Mouse (Mus musculus) cerebellum, adult 2 months (tissue): ENCODE measurements around the gene Nid2. TPM values are rescaled to one million over a fixed set of nuclear protein-coding genes. Genes with fewer than 3 reads are reported as not detected.

Source experiments
- DNase-seq, 2 experiments: peaks; one replicate each; pipeline ENCODE4 v3.0.0; 2021
- H3K27ac ChIP-seq: fragments of 200-500 bp; 2 replicates; pipeline ENCODE4 v1.5.1; 2012; ENCODE audit warnings: low read length, control low read depth, inconsistent platforms; ENCODE audit not compliant: insufficient read depth
- H3K27me3 ChIP-seq: fragments of 200-500 bp; 2 replicates; pipeline ENCODE4 v1.6.1; 2012; ENCODE audit warnings: inconsistent platforms, mild to moderate bottlenecking, low read length, moderate library complexity; ENCODE audit not compliant: control insufficient read depth, insufficient read depth
- H3K4me1 ChIP-seq: fragments of 200-500 bp; 2 replicates; pipeline ENCODE4 v1.6.1; 2011; ENCODE audit warnings: low read length; ENCODE audit not compliant: control insufficient read depth, insufficient read depth
- H3K4me3 ChIP-seq: fragments of 200-500 bp; replicated peaks from 2 replicates; pipeline ENCODE3; 2011; ENCODE audit warnings: mild to moderate bottlenecking, low read depth, low read length, control low read depth; ENCODE audit not compliant: insufficient read depth
- CTCF ChIP-seq: fragments of 200-500 bp; IDR thresholded peaks from 2 replicates; pipeline ENCODE4 v1.5.1; 2011; ENCODE audit warnings: low read depth, mild to moderate bottlenecking, control low read depth, low read length, moderate library complexity, borderline replicate concordance; ENCODE audit not compliant: insufficient read depth
- POLR2A ChIP-seq: fragments of 200-500 bp; IDR thresholded peaks from 2 replicates; pipeline ENCODE4 v1.6.1; 2011; ENCODE audit warnings: low read length, control low read depth, borderline replicate concordance; ENCODE audit not compliant: insufficient read depth
- WGBS: fragments of 180-500 bp; shearing (Covaris S2); methylation state at CpG from one replicate; pipeline ENCODE4 v1.1.7; 2018; 5-methylcytosine and 5-hydroxymethylcytosine counted together
- polyA plus RNA-seq: library from polyadenylated mRNA; depleted of rRNA; stranded (reverse); fragments of >200 nt; gene quantifications from 2 replicates; pipeline ENCODE4 v1.2.3, GENCODE M21; 2012

The Nid2 gene
- polyA plus RNA-seq, 1 experiment: 1.5 TPM

DNA sequence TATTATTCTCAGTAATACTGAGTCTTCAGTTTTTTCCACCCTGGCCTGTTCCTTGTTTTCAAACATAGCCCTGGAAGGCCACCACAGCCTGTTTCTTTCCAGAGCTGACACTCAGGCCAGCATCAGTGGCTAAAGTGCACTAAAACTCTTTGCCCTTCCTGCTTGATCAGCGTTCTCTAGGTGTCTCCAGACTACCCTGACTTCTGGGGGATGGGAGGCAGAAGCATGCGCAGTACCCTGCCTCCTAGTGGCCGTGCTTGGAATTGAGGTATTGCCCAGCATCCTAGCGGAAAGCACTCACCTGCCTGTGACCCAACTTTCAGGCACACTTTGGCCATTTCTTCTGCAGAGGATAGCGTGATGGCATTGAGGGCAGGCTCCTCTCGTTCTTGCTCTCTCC lies 25.8 kb downstream of the Nid2 start:
- TF ChIP-seq POLR2A: no peak
- TF ChIP-seq CTCF: no peak
- WGBS: 63% methylated on average over 6 of the region's 6 CpGs
- H3K4me1 ChIP-seq: no peaks in the 10 kb centered on the region
- H3K27me3 ChIP-seq: no peaks in the 10 kb centered on the region
- no peak overlapping the region for H3K4me3 ChIP-seq
- DNase-seq: no peak
- no peak overlapping the region for H3K27ac ChIP-seq

DNA sequence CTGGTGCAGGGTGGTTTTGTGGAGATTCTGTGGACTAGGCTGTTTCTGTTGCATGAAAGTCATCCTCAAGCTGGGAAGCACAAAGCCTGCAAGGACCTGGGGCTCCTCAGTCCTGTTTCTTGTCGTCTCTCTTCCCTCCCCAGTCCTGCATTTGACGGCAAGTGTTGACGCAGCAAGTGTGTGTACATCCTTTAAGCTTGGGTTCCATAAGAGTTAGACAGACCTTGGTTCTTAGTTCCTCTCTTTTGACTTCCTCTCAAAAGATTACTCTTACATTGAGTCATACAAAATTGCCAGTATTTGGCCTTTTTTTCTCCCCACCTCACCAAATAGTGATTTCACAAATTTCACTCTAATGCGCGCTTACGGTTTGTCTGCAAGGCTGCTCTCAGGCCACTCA lies 26.3 kb downstream of the Nid2 start:
- Histone ChIP-seq H3K4me3 (no peak overlapping the region), H3K27ac (no peak overlapping the region), H3K4me1 (no peaks in the 10 kb centered on the region), H3K27me3 (no peaks in the 10 kb centered on the region)
- no peak for DNase-seq
- no peak for TF ChIP-seq POLR2A
- no peak for TF ChIP-seq CTCF
- WGBS: 95% methylated on average over 6 of the region's 6 CpGs

DNA sequence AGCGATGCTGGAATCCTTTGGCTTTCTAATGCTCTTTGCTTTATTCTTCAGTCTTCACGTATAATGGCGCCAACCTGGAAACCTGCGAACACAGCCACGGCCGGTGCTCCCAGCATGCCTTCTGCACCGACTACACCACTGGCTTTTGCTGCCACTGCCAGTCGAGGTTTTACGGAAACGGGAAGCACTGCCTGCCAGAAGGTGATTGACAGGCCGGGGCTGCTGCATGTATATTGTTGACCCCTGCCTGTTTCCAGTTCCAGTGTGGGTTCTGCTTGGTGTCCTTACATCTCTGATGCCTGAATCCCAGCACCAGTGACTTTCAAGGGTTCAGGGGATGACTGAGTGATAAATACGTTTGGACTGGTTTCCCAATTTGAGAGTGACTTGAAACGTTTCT lies 26.9 kb downstream of the Nid2 start:
- no peak overlapping the region for H3K27ac ChIP-seq
- H3K4me3 ChIP-seq: no peak overlapping the region
- no peaks in the 10 kb centered on the region for H3K27me3 ChIP-seq
- no peak for TF ChIP-seq POLR2A
- no peak for TF ChIP-seq CTCF
- H3K4me1 ChIP-seq: no peaks in the 10 kb centered on the region
- WGBS: 77% methylated on average over 13 of the region's 13 CpGs
- DNase-seq: no peak

DNA sequence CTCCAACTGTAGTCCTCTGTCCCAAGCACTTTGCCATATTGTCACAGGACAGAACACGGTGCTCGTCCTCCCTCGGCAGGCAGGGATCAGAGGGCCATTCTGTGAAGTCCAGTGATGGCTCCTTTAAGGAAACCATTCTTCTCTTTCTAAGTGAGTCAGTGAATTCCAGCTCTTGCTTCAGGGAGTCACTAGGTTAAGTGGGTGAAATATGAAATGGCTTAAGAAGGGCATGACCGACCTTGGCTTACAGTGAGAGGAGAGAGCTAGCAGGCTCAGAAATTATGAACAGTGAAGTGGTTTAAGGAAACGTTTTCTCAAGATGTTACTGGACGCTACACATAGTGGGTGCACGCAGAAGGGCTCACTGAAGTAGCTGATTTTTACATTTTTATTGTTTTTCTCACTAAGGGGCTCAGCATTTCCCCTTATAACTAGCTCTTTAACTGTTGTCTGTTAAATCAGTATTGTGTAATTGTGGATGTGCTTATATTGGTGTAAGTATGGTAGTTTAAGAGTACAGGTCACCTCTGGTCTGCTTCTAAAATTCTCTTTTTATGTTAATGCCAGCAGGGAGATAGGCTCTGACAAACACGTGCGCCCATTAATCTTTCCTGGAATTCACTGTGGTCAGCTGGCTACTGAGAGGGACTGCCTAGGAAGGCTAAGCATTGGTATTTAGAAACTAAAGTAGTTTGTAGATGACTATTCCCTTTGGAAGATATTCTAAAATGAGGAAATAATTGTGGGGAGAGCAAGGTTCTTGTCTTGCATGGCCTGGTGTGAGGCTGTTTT lies 34.9 kb downstream of the Nid2 start:
- 82% methylated on average over 9 of the region's 9 CpGs for WGBS
- TF ChIP-seq POLR2A: no peak
- TF ChIP-seq CTCF: no peak
- no peaks in the 10 kb centered on the region for H3K27me3 ChIP-seq
- H3K4me1 ChIP-seq: no peaks in the 10 kb centered on the region
- no peak overlapping the region for H3K27ac ChIP-seq
- no peak overlapping the region for H3K4me3 ChIP-seq
- DNase-seq: no peak

DNA sequence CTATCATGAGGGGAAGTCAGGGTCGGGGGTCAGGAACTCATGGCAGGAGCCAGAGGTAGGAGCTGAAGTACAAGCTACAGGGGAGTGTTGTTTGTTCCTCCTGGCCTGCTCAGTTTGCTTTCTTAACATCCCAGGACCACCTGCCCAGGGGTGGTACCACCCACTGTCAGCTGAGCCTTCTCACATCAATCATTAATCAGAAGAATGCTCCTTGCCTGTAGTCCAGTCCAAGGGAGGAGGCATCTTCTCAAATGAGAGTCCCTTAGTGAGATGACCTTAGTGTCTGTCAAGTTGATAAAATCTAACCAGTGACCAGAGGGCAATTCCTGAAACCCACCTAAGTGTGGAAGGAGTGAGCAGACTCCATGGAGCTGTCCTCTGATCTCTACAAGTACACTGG lies 37.4 kb downstream of the Nid2 start:
- H3K4me3 ChIP-seq: no peak overlapping the region
- no peak for TF ChIP-seq CTCF
- TF ChIP-seq POLR2A: no peak
- 87% methylated on average over 1 of the region's 1 CpGs for WGBS
- DNase-seq: no peak
- no peak overlapping the region for H3K27ac ChIP-seq
- H3K27me3 ChIP-seq: no peaks in the 10 kb centered on the region
- no peaks in the 10 kb centered on the region for H3K4me1 ChIP-seq

DNA sequence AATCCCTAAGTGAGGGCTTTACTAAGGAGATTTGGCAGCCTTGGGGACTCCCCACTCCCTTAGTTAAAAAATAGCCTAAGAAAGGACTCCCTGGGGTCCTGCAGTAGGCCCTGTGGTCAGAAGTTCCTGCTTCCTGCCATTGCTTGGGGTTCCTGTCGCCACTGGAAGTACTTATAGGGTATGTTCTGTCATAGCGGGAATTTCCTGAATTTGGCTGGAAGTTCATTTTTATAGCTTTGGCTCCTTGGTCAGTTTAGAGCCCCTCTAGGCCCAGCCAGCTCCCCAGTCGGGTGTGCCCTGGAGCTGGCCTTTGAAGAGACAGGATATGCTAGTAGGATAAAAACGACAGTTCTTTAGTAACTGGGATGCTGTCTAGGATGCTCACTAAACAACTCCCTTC lies 43.8 kb downstream of the Nid2 start:
- Histone ChIP-seq H3K4me3 (no peak overlapping the region), H3K27me3 (no peaks in the 10 kb centered on the region), H3K27ac (no peak overlapping the region), H3K4me1 (no peaks in the 10 kb centered on the region)
- no peak for DNase-seq
- 66% methylated on average over 4 of the region's 4 CpGs for WGBS
- no peak for TF ChIP-seq CTCF
- no peak for TF ChIP-seq POLR2A

DNA sequence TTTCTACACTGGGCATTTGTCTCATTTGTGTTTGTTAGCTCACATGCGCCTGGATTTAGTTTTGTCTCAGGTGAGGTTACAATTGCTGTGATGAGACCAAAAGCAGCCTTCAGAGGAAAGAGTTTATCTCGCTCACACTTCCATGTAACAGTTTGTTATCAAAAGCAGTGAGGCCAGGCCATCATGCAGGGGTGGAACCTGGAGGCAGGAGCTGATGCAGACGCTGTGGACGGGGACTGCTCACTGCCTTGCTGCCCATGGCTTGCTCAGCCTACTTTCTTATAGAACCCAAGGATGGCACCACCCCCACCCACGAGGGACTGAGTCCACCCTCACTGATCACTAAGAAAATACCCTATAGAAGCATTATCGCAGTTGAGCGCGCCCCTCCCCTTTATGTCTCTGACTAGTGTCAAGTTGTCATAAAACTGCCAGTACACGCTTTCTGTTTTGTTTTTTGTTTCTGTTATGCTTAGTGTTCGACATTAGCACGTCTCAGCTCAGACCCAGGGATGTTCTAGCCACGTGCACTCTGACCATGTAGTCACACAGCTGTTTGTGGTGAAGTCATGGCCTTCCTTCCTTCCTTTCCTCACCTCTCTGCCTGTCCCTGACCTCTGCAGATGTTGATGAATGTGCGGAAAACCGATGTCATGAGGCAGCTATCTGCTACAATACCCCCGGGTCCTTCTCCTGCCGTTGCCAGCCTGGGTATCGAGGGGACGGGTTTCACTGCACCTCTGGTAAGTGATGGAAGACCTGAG lies 45.7 kb downstream of the Nid2 start:
- no peak for DNase-seq
- Histone ChIP-seq H3K4me1 (no peaks in the 10 kb centered on the region), H3K27me3 (no peaks in the 10 kb centered on the region), H3K27ac (no peak overlapping the region), H3K4me3 (no peak overlapping the region)
- 91% methylated on average over 18 of the region's 18 CpGs for WGBS
- no peak for TF ChIP-seq CTCF
- no peak for TF ChIP-seq POLR2A

DNA sequence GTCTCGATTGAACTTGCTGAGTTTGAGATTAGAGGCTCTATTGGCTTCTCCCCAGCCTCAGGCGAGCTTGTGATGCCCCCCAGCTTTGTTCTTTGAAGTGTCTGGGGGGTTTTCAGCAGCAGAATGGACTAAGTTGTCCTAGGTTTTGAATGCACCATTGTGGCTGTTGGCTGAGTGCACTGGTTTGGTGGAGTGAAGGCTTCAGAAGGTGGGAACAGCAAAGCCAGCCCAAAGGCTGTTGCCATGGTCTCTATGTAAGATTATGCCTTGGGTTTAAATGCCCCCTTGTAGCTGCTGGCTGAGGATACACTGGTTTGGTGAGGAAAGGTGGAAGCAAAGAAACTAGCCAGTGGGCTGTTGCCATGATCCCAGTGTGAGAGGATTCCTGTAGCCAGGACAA lies 49.4 kb downstream of the Nid2 start:
- Histone ChIP-seq H3K27ac (no peak overlapping the region), H3K4me3 (no peak overlapping the region), H3K4me1 (no peaks in the 10 kb centered on the region), H3K27me3 (no peaks in the 10 kb centered on the region)
- WGBS: 63% methylated on average over 2 of the region's 2 CpGs
- DNase-seq: no peak
- TF ChIP-seq CTCF (no peak), POLR2A (no peak)
